Mouse (Mus musculus): ENCODE results near the gene Ypel2. TPM values are rescaled to one million over a fixed set of nuclear protein-coding genes. Genes with fewer than 3 reads are reported as not detected.

Gene Ypel2
- total and polyA plus RNA-seq, 3 experiments = 1.5 to 8.2 (median 7.0) TPM

DNA sequence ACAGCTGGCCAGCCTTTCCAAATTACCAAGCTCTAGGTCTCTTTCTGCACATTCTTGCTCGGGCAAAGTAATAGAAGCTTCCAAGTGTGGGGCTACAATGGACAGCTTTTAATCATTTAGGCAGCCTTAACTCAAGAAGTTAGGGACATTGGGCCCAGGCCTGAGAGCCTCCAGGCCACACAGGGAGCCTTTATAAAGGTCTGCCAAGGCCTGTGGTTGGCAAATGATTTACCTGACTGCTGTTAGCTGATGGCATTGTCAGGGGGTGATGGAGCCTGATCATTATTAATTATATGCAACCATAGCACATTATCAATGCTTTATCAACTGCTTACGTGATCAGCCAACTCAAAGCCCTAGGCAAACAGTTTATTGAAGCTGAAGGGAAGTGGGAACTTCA is 33.2 kb downstream of the Ypel2 start:
- TF ChIP-seq GATA2 (IDR thresholded peaks at IDR 0.05; ENCODE audit: borderline replicate concordance, low read depth, low read length) = no peak
- TF ChIP-seq GATA1 (IDR thresholded peaks at IDR 0.05; ENCODE audit: borderline replicate concordance, low read length) = no peak
- no peak for TF ChIP-seq POLR2AphosphoS5 (IDR thresholded peaks at IDR 0.05; ENCODE audit: insufficient replicate concordance, low read depth, low read length)
- no peak for TF ChIP-seq TAL1 (conservative IDR thresholded peaks at IDR 0.05; ENCODE audit: low read depth, low read length)
- TF ChIP-seq CTCF (IDR thresholded peaks at IDR 0.05; ENCODE audit: low read depth, low read length) = no peak
- Histone ChIP-seq H3K4me3 (ENCODE audit: low read depth, low read length) (no peak overlapping the region), H3K9me3 (replicated peaks) (no peaks in the 10 kb centered on the region), H3K27me3 (ENCODE audit: insufficient read depth, low read length) (0 out of 2 replicates have a peak, but pooled peaks cover 3% of the 10 kb centered on the region), H3K36me3 (replicated peaks) (no peaks in the 10 kb centered on the region), H3K4me1 (ENCODE audit: insufficient read depth, low read depth, low read length) (peaks cover 42% of the 10 kb centered on the region)
- DNase-seq (ENCODE audit: low spot score) = no peak
- no peak for ATAC-seq (ENCODE audit: extremely low read depth, insufficient number of reproducible peaks, low FRiP score, poor library complexity, severe bottlenecking)

- Histone ChIP-seq H3K36me3 (replicated peaks) (no peaks in the 10 kb centered on the region), H3K4me1 (ENCODE audit: insufficient read depth, low read depth, low read length) (peaks cover 36% of the 10 kb centered on the region), H3K27me3 (ENCODE audit: insufficient read depth, low read length) (peaks cover 6% of the 10 kb centered on the region; the same call in 1 of the 2 replicates), H3K9me3 (replicated peaks) (no peaks in the 10 kb centered on the region), H3K4me3 (ENCODE audit: low read depth, low read length) (no peak overlapping the region)
- ATAC-seq (ENCODE audit: extremely low read depth, insufficient number of reproducible peaks, low FRiP score, poor library complexity, severe bottlenecking) (no peak), DNase-seq (ENCODE audit: low spot score) (no peak)
- TF ChIP-seq CTCF (IDR thresholded peaks at IDR 0.05; ENCODE audit: low read depth, low read length) (no peak), TAL1 (conservative IDR thresholded peaks at IDR 0.05; ENCODE audit: low read depth, low read length) (no peak), GATA2 (IDR thresholded peaks at IDR 0.05; ENCODE audit: borderline replicate concordance, low read depth, low read length) (no peak), GATA1 (IDR thresholded peaks at IDR 0.05; ENCODE audit: borderline replicate concordance, low read length) (no peak), POLR2AphosphoS5 (IDR thresholded peaks at IDR 0.05; ENCODE audit: insufficient replicate concordance, low read depth, low read length) (no peak)
These were observed 34.5 kb downstream of the Ypel2 start for GRCm38 (mm10) chr11:86958721-86959675.

- Histone ChIP-seq H3K9me3 (replicated peaks) (no peaks in the 10 kb centered on the region), H3K4me1 (ENCODE audit: insufficient read depth, low read depth, low read length) (peaks cover 29% of the 10 kb centered on the region), H3K27me3 (ENCODE audit: insufficient read depth, low read length) (peaks cover 6% of the 10 kb centered on the region; the same call in 1 of the 2 replicates), H3K4me3 (ENCODE audit: low read depth, low read length) (no peak overlapping the region), H3K36me3 (replicated peaks) (no peaks in the 10 kb centered on the region)
- TF ChIP-seq GATA1 (IDR thresholded peaks at IDR 0.05; ENCODE audit: borderline replicate concordance, low read length) (no peak), POLR2AphosphoS5 (IDR thresholded peaks at IDR 0.05; ENCODE audit: insufficient replicate concordance, low read depth, low read length) (no peak), CTCF (IDR thresholded peaks at IDR 0.05; ENCODE audit: low read depth, low read length) (no peak), TAL1 (conservative IDR thresholded peaks at IDR 0.05; ENCODE audit: low read depth, low read length) (no peak), GATA2 (IDR thresholded peaks at IDR 0.05; ENCODE audit: borderline replicate concordance, low read depth, low read length) (no peak)
- no peak for ATAC-seq (ENCODE audit: extremely low read depth, insufficient number of reproducible peaks, low FRiP score, poor library complexity, severe bottlenecking)
- no peak for DNase-seq (ENCODE audit: low spot score)
These were observed 35.3 kb downstream of the Ypel2 start for GRCm38 (mm10) chr11:86958182-86958581.

GRCm38 (mm10) chr11:86956363-86956762 is 37.1 kb downstream of the Ypel2 start:
- H3K4me1 ChIP-seq (ENCODE audit: insufficient read depth, low read depth, low read length) = peaks cover 12% of the 10 kb centered on the region; the same call in 1 of the 2 replicates
- no peak for TF ChIP-seq GATA1 (IDR thresholded peaks at IDR 0.05; ENCODE audit: borderline replicate concordance, low read length)
- TF ChIP-seq CTCF (IDR thresholded peaks at IDR 0.05; ENCODE audit: low read depth, low read length) = no peak
- TF ChIP-seq POLR2AphosphoS5 (IDR thresholded peaks at IDR 0.05; ENCODE audit: insufficient replicate concordance, low read depth, low read length) = no peak
- TF ChIP-seq GATA2 (IDR thresholded peaks at IDR 0.05; ENCODE audit: borderline replicate concordance, low read depth, low read length) = no peak
- no peak for TF ChIP-seq TAL1 (conservative IDR thresholded peaks at IDR 0.05; ENCODE audit: low read depth, low read length)
- ATAC-seq (ENCODE audit: extremely low read depth, insufficient number of reproducible peaks, low FRiP score, poor library complexity, severe bottlenecking) (no peak), DNase-seq (ENCODE audit: low spot score) (no peak)
- no peak overlapping the region for H3K4me3 ChIP-seq (ENCODE audit: low read depth, low read length)
- no peaks in the 10 kb centered on the region for H3K36me3 ChIP-seq (replicated peaks)
- H3K9me3 ChIP-seq (replicated peaks) = no peaks in the 10 kb centered on the region
- H3K27me3 ChIP-seq (ENCODE audit: insufficient read depth, low read length) = peaks cover 6% of the 10 kb centered on the region; the same call in 1 of the 2 replicates

DNA sequence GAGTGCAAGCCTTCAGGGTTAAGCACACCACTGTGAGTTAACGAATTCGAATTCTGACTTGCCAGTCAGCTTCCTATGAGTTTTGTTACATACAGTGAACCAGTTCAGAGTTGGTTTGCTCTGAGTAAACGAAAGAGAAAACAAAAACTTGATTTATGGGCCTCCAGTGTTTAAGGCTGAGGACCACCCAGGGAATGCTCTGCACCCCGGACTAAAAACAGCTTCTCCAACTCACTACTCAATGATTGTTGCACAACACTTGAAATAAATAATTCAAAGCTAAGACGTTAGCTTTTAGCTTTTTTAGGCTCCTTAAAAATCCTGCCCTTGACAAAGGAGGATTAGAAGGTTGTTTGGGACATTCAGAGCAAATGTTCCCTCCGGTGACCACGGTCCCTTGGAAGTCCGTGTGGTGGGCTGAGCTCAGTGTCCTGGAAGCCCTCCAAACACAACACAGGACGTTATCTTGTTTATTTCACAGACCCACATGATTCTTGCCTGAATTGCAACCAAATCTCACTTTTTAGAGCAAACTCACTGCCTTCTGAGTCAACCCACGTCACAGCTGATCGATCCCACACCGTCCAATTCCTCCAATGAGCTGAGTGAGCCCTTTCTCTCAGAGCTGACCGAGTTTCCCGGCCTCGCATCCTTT is 38.8 kb downstream of the Ypel2 start:
- no peak for TF ChIP-seq GATA2 (IDR thresholded peaks at IDR 0.05; ENCODE audit: borderline replicate concordance, low read depth, low read length)
- TF ChIP-seq POLR2AphosphoS5 (IDR thresholded peaks at IDR 0.05; ENCODE audit: insufficient replicate concordance, low read depth, low read length) = no peak
- TF ChIP-seq CTCF (IDR thresholded peaks at IDR 0.05; ENCODE audit: low read depth, low read length) = no peak
- no peak for TF ChIP-seq GATA1 (IDR thresholded peaks at IDR 0.05; ENCODE audit: borderline replicate concordance, low read length)
- no peak for TF ChIP-seq TAL1 (conservative IDR thresholded peaks at IDR 0.05; ENCODE audit: low read depth, low read length)
- peaks cover 8% of the 10 kb centered on the region; the same call in 1 of the 2 replicates for H3K27me3 ChIP-seq (ENCODE audit: insufficient read depth, low read length)
- DNase-seq (ENCODE audit: low spot score) (no peak), ATAC-seq (ENCODE audit: extremely low read depth, insufficient number of reproducible peaks, low FRiP score, poor library complexity, severe bottlenecking) (no peak)
- no peak overlapping the region for H3K4me3 ChIP-seq (ENCODE audit: low read depth, low read length)
- no peaks in the 10 kb centered on the region for H3K36me3 ChIP-seq (replicated peaks)
- H3K9me3 ChIP-seq (replicated peaks) = no peaks in the 10 kb centered on the region
- peaks cover 8% of the 10 kb centered on the region; the same call in 1 of the 2 replicates for H3K4me1 ChIP-seq (ENCODE audit: insufficient read depth, low read depth, low read length)

DNA sequence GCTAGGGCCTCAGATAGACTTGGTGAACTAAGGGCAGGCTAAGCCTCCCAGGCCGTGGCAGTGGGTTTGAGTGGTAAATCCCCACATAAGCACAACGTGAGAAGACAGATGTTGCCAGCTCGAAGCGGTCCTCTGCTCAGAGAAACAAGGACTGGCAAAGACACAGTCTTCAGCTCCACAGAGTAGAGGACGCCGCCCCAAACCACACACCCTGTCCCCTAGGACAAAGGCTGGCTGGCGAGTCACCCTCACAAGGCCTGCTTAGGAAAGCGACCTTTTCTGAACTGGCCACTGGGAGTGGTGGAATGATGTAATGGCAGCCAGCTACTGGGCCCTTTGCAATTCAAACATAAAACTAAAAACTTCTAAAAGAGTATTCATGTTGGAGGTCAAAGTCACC is 40.4 kb downstream of the Ypel2 start:
- Histone ChIP-seq H3K27me3 (ENCODE audit: insufficient read depth, low read length) (peaks cover 5% of the 10 kb centered on the region; the same call in 1 of the 2 replicates), H3K9me3 (replicated peaks) (no peaks in the 10 kb centered on the region), H3K36me3 (replicated peaks) (no peaks in the 10 kb centered on the region), H3K4me3 (ENCODE audit: low read depth, low read length) (no peak overlapping the region), H3K4me1 (ENCODE audit: insufficient read depth, low read depth, low read length) (peaks cover 8% of the 10 kb centered on the region; the same call in 1 of the 2 replicates)
- no peak for DNase-seq (ENCODE audit: low spot score)
- ATAC-seq (ENCODE audit: extremely low read depth, insufficient number of reproducible peaks, low FRiP score, poor library complexity, severe bottlenecking) = no peak
- TF ChIP-seq POLR2AphosphoS5 (IDR thresholded peaks at IDR 0.05; ENCODE audit: insufficient replicate concordance, low read depth, low read length) = no peak
- no peak for TF ChIP-seq CTCF (IDR thresholded peaks at IDR 0.05; ENCODE audit: low read depth, low read length)
- no peak for TF ChIP-seq GATA1 (IDR thresholded peaks at IDR 0.05; ENCODE audit: borderline replicate concordance, low read length)
- TF ChIP-seq TAL1 (conservative IDR thresholded peaks at IDR 0.05; ENCODE audit: low read depth, low read length) = no peak
- no peak for TF ChIP-seq GATA2 (IDR thresholded peaks at IDR 0.05; ENCODE audit: borderline replicate concordance, low read depth, low read length)

Data from G1E (cell line).